Mouse (Mus musculus): Measurements from ENCODE around the gene Slc12a6. TPM values are rescaled to one million over a fixed set of nuclear protein-coding genes. Genes with fewer than 3 reads are reported as not detected.
"Not testable (repeated sequence)": the region's sequence is repeated elsewhere in the genome, so short reads cannot be mapped to it uniquely, and the experiment has no call there.

The Slc12a6 gene
- total and polyA plus RNA-seq, 2 experiments from 2014 or later: 6.5 to 48.1 TPM

- peak overlapping the region; percentile 60 for H3K4me3 ChIP-seq (ENCODE audit: low read depth, low read length)
- H3K4me1 ChIP-seq (ENCODE audit: control insufficient read depth, insufficient read depth): peaks cover 22% of the 10 kb centered on the region
- no peak overlapping the region for H3K27ac ChIP-seq (ENCODE audit: low read depth)
- no peaks in the 10 kb centered on the region for H3K9me3 ChIP-seq (replicated peaks; ENCODE audit: control insufficient read depth, low read length)
- ATAC-seq (ENCODE audit: insufficient read depth, low read depth) (no peak), DNase-seq (ENCODE audit: low spot score) (no peak)
- no peaks in the 10 kb centered on the region for H3K36me3 ChIP-seq (replicated peaks; ENCODE audit: control insufficient read depth, insufficient read depth, low read length)
- TF ChIP-seq EP300 (IDR thresholded peaks at IDR 0.05; ENCODE audit: low read depth) (no peak), CTCF (IDR thresholded peaks at IDR 0.05; ENCODE audit: low read depth) (no peak)
- WGBS: 58% methylated on average over 6 of the region's 6 CpGs
- peak overlapping the region; percentile 96 for H3K4me2 ChIP-seq (ENCODE audit: low read depth, low read length)
- H3K27me3 ChIP-seq (ENCODE audit: control insufficient read depth, insufficient read depth, low read length): no peaks in the 10 kb centered on the region
- peak overlapping the region; percentile 67 for H3K9ac ChIP-seq (replicated peaks; ENCODE audit: low read depth, low read length)
Measured at GRCm38 (mm10) chr2:112285031-112285390, 19.4 kb downstream of the Slc12a6 start.

- H3K4me3 ChIP-seq (ENCODE audit: low read depth, low read length); ATAC-seq (ENCODE audit: insufficient read depth, low read depth); H3K9ac ChIP-seq (replicated peaks; ENCODE audit: low read depth, low read length); H3K4me2 ChIP-seq (ENCODE audit: low read depth, low read length); H3K27me3 ChIP-seq (ENCODE audit: control insufficient read depth, insufficient read depth, low read length); H3K36me3 ChIP-seq (replicated peaks; ENCODE audit: control insufficient read depth, insufficient read depth, low read length); H3K9me3 ChIP-seq (replicated peaks; ENCODE audit: control insufficient read depth, low read length); DNase-seq (ENCODE audit: low spot score); H3K27ac ChIP-seq (ENCODE audit: low read depth): not testable (repeated sequence)
- peaks cover 22% of the 10 kb centered on the region for H3K4me1 ChIP-seq (ENCODE audit: control insufficient read depth, insufficient read depth)
- 100% methylated on average over 1 of the region's 1 CpGs for WGBS
Measured at GRCm38 (mm10) chr2:112286062-112286461, 20.4 kb downstream of the Slc12a6 start.

DNA sequence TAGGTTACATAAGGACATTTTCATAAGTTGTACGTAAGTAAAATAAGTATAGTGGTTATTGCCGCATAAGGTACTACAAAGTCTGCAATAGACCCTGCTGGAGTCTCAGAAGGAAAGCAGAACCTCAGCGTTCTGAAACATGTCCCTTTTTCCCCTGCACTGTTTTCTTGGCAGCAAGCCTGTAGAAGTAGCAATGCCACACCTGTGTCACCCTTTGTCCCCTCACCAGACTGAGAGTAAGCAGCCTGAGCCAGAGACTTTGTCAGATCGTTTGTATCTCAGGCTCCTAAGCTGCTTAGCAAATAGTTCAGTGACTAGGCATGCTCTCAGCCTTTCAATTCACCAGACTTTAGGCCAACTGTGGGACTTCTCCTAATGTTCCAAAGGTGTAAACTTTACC is 21.4 kb downstream of the Slc12a6 start:
- H3K9ac ChIP-seq (replicated peaks; ENCODE audit: low read depth, low read length): no peak overlapping the region
- no peak overlapping the region for H3K4me2 ChIP-seq (ENCODE audit: low read depth, low read length)
- no peaks in the 10 kb centered on the region for H3K36me3 ChIP-seq (replicated peaks; ENCODE audit: control insufficient read depth, insufficient read depth, low read length)
- peak overlapping the region; percentile 23; the same call in 1 of the 2 replicates for H3K27ac ChIP-seq (ENCODE audit: low read depth)
- 55% methylated on average over 4 of the region's 4 CpGs for WGBS
- H3K27me3 ChIP-seq (ENCODE audit: control insufficient read depth, insufficient read depth, low read length): no peaks in the 10 kb centered on the region
- TF ChIP-seq EP300 (IDR thresholded peaks at IDR 0.05; ENCODE audit: low read depth) (no peak), CTCF (IDR thresholded peaks at IDR 0.05; ENCODE audit: low read depth) (no peak)
- no peaks in the 10 kb centered on the region for H3K9me3 ChIP-seq (replicated peaks; ENCODE audit: control insufficient read depth, low read length)
- peaks cover 22% of the 10 kb centered on the region for H3K4me1 ChIP-seq (ENCODE audit: control insufficient read depth, insufficient read depth)
- DNase-seq (ENCODE audit: low spot score): no peak
- no peak overlapping the region for H3K4me3 ChIP-seq (ENCODE audit: low read depth, low read length)
- ATAC-seq (ENCODE audit: insufficient read depth, low read depth): no peak

- Histone ChIP-seq H3K4me2 (ENCODE audit: low read depth, low read length) (no peak overlapping the region), H3K4me3 (ENCODE audit: low read depth, low read length) (no peak overlapping the region), H3K27ac (ENCODE audit: low read depth) (peak overlapping the region; percentile 43; the same call in 1 of the 2 replicates), H3K9me3 (replicated peaks; ENCODE audit: control insufficient read depth, low read length) (no peaks in the 10 kb centered on the region), H3K4me1 (ENCODE audit: control insufficient read depth, insufficient read depth) (peaks cover 20% of the 10 kb centered on the region), H3K27me3 (ENCODE audit: control insufficient read depth, insufficient read depth, low read length) (no peaks in the 10 kb centered on the region), H3K9ac (replicated peaks; ENCODE audit: low read depth, low read length) (no peak overlapping the region), H3K36me3 (replicated peaks; ENCODE audit: control insufficient read depth, insufficient read depth, low read length) (no peaks in the 10 kb centered on the region)
- no peak for TF ChIP-seq CTCF (IDR thresholded peaks at IDR 0.05; ENCODE audit: low read depth)
- TF ChIP-seq EP300 (IDR thresholded peaks at IDR 0.05; ENCODE audit: low read depth): no peak
- DNase-seq (ENCODE audit: low spot score) (no peak), ATAC-seq (ENCODE audit: insufficient read depth, low read depth) (no peak)
- 50% methylated on average over 3 of the region's 3 CpGs for WGBS
Measured at GRCm38 (mm10) chr2:112289507-112289906, 23.9 kb downstream of the Slc12a6 start.

DNA sequence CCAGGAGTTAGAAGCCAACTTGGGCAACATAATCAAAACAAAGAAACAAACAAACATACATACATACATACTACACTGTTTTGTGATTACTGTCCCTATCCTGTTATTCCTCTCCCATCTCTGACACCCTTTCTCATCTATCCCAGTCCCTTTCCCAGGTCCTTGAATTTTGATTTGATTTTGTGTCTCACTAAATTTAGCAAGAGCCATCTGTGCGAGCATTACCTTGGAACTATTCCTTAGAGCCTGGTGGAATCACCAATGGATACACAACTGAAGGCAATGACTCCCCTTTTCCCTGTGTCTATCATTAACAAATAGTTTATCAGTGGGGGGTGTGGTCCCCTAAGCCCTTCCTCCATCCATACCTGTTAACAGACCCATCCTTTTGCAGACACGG is 27.2 kb downstream of the Slc12a6 start:
- Histone ChIP-seq H3K4me3 (ENCODE audit: low read depth, low read length) (no peak overlapping the region), H3K4me2 (ENCODE audit: low read depth, low read length) (no peak overlapping the region), H3K36me3 (replicated peaks; ENCODE audit: control insufficient read depth, insufficient read depth, low read length) (no peaks in the 10 kb centered on the region; the same call in 1 of the 2 replicates), H3K4me1 (ENCODE audit: control insufficient read depth, insufficient read depth) (peaks cover 14% of the 10 kb centered on the region), H3K27ac (ENCODE audit: low read depth) (no peak overlapping the region), H3K9me3 (replicated peaks; ENCODE audit: control insufficient read depth, low read length) (no peaks in the 10 kb centered on the region), H3K27me3 (ENCODE audit: control insufficient read depth, insufficient read depth, low read length) (no peaks in the 10 kb centered on the region), H3K9ac (replicated peaks; ENCODE audit: low read depth, low read length) (no peak overlapping the region)
- DNase-seq (ENCODE audit: low spot score) (no peak), ATAC-seq (ENCODE audit: insufficient read depth, low read depth) (no peak)
- TF ChIP-seq EP300 (IDR thresholded peaks at IDR 0.05; ENCODE audit: low read depth): no peak
- 64% methylated on average over 2 of the region's 2 CpGs for WGBS

GRCm38 (mm10) chr2:112296211-112296610 is 30.6 kb downstream of the Slc12a6 start:
- peak overlapping the region; percentile 34 for H3K4me2 ChIP-seq (ENCODE audit: low read depth, low read length)
- 41% methylated on average over 3 of the region's 3 CpGs for WGBS

More at GRCm38 (mm10) chr2:112296211-112296610, 30.6 kb downstream of the Slc12a6 start:
- peak; percentile 86 for ATAC-seq (ENCODE audit: insufficient read depth, low read depth)
- H3K27me3 ChIP-seq (ENCODE audit: control insufficient read depth, insufficient read depth, low read length): no peaks in the 10 kb centered on the region
- peak overlapping the region; percentile 23; the same call in 1 of the 2 replicates for H3K4me3 ChIP-seq (ENCODE audit: low read depth, low read length)
- peak overlapping the region; percentile 94 for H3K27ac ChIP-seq (ENCODE audit: low read depth)
- H3K36me3 ChIP-seq (replicated peaks; ENCODE audit: control insufficient read depth, insufficient read depth, low read length): no peaks in the 10 kb centered on the region; the same call in 1 of the 2 replicates
- H3K9me3 ChIP-seq (replicated peaks; ENCODE audit: control insufficient read depth, low read length): no peaks in the 10 kb centered on the region
- peak; percentile 82 for DNase-seq (ENCODE audit: low spot score)
- no peak overlapping the region for H3K9ac ChIP-seq (replicated peaks; ENCODE audit: low read depth, low read length)
- TF ChIP-seq EP300 (IDR thresholded peaks at IDR 0.05; ENCODE audit: low read depth): no peak
- no peak for TF ChIP-seq CTCF (IDR thresholded peaks at IDR 0.05; ENCODE audit: low read depth)
- peaks cover 20% of the 10 kb centered on the region for H3K4me1 ChIP-seq (ENCODE audit: control insufficient read depth, insufficient read depth)
